Mouse (Mus musculus): ENCODE data around the gene Ceacam2.
A peak's percentile ranks its signal among the peaks of the same experiment; 100 is the strongest.
"Not testable (repeated sequence)": the region's sequence is repeated elsewhere in the genome, so short reads cannot be mapped to it uniquely, and the experiment has no call there.

Ceacam2 gene

GRCm38 (mm10) chr7:25539376-25539907 lies at the start of gene Ceacam2:
Gene Ceacam2, minus strand, starts transcription at chr7:25539857.
- DNase-seq (ENCODE audit: low read depth, low spot score), result not testable (repeated sequence)

DNA sequence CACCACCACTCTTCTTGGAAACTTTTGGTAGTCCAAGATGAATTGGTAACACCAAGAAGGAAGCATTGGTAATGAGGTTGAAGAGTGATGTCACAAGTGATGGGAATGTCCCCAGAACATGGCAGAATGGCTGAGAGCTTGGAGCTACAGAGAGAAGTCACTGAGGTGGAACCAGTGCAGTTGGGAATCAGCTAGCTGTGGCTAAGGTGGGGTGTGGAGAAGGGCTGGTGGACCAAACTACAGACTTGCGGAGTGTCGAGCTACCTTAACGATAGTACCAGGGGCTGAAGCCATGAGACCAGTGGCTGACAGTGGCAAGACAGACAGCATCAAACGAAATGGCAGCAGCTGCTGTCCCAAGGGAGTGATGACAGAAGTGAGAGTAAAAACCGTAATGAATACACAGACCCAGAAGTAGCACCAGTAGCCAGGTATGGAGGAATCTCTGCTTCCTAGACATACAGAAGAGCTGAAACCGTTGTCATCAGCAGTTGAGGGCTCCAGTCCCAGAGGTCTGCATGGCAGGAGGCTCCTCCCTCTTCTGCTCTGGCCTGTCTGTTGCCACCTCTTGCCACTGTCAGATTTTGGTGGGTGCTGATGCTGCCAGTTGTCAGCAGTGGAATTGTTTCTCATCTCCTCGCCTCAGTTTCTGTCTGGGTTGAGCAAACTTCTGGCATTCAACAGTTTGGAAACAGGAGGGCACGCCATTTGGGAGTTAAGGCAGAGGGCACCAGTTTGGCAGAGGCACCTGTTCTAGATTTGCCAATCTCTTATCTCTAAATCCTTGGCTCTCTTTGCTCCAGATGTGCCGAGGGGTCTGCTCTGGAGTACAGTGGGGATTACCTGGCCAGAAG lies 45.9 kb upstream of the Ceacam2 start:
- DNase-seq (ENCODE audit: low read depth, low spot score), result no peak

GRCm38 (mm10) chr7:25584651-25585050 lies 45.0 kb upstream of the Ceacam2 start:
- no peak for DNase-seq (ENCODE audit: low read depth, low spot score)

- DNase-seq (ENCODE audit: low read depth, low spot score), result no peak
Measured at GRCm38 (mm10) chr7:25582301-25582810, 42.7 kb upstream of the Ceacam2 start.

DNA sequence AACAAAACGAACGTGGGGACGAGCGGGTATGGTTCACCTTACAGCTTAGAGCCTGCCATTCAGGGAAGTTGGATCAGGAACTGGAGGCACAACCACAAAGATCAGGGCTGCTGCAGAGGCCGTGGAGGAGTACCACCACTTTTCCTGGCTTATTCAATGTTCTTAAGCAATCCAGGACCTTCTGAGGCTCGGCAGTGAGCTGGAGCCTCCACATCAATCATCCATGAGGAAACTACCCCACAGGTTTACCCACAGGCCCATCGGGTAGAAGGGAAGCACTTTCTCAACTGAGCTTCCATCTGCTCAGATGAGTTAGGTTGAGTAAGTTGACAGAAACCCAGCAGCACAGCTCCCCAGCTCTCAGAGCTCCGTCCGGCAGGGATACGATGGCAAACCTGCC lies 39.8 kb upstream of the Ceacam2 start:
- DNase-seq (ENCODE audit: low read depth, low spot score), result no peak

- DNase-seq (ENCODE audit: low read depth, low spot score), result not testable (repeated sequence)
Measured at GRCm38 (mm10) chr7:25576793-25577437, 37.3 kb upstream of the Ceacam2 start.

- DNase-seq (ENCODE audit: low read depth, low spot score), result not testable (repeated sequence)
Measured at GRCm38 (mm10) chr7:25576308-25576707, 36.7 kb upstream of the Ceacam2 start.

- DNase-seq (ENCODE audit: low read depth, low spot score), result no peak
Measured at GRCm38 (mm10) chr7:25575870-25576269, 36.2 kb upstream of the Ceacam2 start.

DNA sequence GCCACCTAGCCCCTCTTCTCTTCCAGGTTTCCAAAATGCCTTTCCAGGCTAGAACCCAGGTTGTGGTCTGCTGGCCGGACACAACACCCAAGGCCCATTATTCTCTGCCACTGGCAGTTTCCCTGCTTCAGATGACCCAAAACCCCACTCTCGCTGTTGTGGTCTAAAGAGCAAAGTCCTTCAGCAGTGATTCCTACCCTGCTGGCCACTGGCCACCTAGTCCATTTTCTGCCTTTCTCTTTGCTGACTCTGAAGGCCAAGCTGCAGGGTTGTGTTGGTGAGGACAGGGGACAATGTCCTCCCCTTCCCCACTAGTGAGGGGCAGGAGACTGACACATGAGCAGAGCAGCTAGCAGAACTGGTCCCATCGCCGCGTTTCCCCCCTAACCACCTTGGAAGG lies 35.4 kb upstream of the Ceacam2 start:
- no peak for DNase-seq (ENCODE audit: low read depth, low spot score)

DNA sequence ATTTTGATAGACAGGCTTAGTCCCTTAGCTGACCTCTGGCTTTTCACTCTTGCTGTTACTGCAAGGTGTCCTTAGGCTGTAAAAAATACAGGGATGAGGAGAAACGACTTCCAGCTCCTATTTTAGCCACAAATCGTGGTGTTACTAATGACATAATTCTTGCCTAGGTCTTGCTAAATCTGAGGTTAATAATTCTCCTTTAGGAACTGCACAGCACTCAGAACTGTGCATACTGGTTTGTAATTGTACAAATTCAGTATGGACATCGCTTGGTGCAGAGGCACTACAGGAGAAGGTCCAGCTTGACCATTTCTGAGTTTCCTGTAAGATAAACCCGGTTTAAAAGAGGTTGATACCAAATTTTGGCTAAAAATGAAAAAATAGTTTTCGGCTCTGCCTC lies 34.1 kb upstream of the Ceacam2 start:
- not testable (repeated sequence) for DNase-seq (ENCODE audit: low read depth, low spot score)

- no peak for DNase-seq (ENCODE audit: low read depth, low spot score)
Measured at GRCm38 (mm10) chr7:25568721-25569120, 29.1 kb upstream of the Ceacam2 start.

DNA sequence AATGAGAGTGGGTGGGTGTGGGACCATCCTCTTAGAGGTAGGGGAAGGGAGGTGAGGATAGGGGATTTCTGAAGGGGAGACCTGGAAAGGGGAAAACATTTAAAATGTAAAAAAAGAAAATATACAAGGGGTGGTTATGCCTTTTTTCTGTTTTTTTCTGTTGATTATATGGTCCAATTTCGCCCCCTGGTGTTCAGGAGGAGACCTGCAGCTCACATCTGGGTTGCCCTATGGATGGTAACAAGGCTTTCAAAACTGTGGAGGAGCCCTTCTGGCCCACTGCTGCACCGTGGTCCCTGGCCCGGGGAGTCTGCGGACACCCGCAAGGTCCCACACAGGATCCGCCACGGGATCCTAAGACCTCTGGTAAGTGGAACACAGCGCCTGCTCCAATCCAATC lies 1.8 kb upstream of the Ceacam2 start:
- DNase-seq (ENCODE audit: low read depth, low spot score), result not testable (repeated sequence)

GRCm38 (mm10) chr7:25539954-25540353 lies 297 bp upstream of the Ceacam2 start:
- not testable (repeated sequence) for DNase-seq (ENCODE audit: low read depth, low spot score)

GRCm38 (mm10) chr7:25530837-25531236 lies 8.8 kb downstream of the Ceacam2 start:
- peak; percentile 39 for DNase-seq (ENCODE audit: low read depth, low spot score)

DNA sequence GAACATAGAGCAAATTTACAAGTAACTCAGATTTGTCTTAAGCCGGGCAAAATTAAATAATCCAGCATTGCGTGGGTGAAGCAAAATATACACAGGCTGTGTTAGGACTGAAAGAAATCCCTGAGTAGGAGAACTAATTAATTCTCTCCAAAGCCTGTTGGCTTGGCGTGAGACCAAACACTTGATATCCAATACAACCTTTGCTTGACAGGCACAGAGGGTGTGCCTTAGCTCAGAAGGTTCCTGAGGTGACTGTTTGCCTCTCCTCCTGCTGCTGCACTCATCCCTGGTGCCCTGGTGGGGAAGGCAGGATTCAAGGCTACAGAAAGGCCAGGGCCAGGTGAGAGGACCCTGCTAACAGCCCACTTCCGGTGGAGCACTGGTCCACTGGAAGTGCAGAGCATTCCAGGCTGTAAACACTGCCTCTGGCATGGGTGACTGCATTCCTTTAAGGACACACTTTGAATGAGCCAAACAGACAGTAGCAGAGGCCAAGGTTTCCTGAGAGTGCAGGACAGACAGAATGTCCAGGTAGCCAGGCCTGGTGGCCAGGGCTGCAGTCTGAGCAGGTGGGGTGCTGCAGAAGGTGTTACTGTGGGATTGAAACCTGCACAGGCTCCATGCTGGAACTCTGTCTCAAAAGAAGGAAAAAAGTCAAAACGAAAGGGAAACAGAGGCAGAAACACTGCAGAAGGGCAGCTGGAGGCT lies 23.4 kb downstream of the Ceacam2 start:
- not testable (repeated sequence) for DNase-seq (ENCODE audit: low read depth, low spot score)

GRCm38 (mm10) chr7:25515667-25516066 lies 24.0 kb downstream of the Ceacam2 start:
- not testable (repeated sequence) for DNase-seq (ENCODE audit: low read depth, low spot score)

GRCm38 (mm10) chr7:25509925-25510324 lies 29.7 kb downstream of the Ceacam2 start:
- no peak for DNase-seq (ENCODE audit: low read depth, low spot score)

- DNase-seq (ENCODE audit: low read depth, low spot score), result no peak
Measured at GRCm38 (mm10) chr7:25494649-25495048, 45.0 kb downstream of the Ceacam2 start.

- DNase-seq (ENCODE audit: low read depth, low spot score), result not testable (repeated sequence)
Measured at GRCm38 (mm10) chr7:25490698-25491097, 49.0 kb downstream of the Ceacam2 start.

- DNase-seq (ENCODE audit: low read depth, low spot score), result not testable (repeated sequence)
Measured at GRCm38 (mm10) chr7:25489382-25489781, 50.3 kb downstream of the Ceacam2 start.

- no peak for DNase-seq (ENCODE audit: low read depth, low spot score)
Measured at GRCm38 (mm10) chr7:25486186-25486585, 53.5 kb downstream of the Ceacam2 start.

DNA sequence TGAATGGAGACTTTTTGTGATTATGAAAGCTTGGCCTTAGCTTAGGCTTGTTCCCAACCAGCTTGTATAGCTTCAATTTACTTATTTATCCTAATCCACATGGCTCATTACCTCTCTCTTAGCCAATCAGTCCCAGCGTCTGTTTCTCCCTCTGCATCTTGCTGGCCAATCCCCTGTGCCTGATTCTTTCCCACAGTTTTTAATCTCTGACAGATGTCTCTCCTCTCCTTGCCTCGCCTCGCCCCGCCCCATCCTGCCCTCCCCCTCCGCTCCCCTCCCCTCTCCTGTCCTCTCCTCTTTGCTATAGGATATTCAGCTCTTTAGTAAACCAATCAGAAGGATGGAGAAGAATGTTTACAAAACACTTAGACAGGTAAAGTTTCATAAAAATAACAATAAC lies 54.6 kb downstream of the Ceacam2 start:
- no peak for DNase-seq (ENCODE audit: low read depth, low spot score)

Measured in WW6 (cell line).